Mouse (Mus musculus): ENCODE results near the gene Gsg1l.

DNA sequence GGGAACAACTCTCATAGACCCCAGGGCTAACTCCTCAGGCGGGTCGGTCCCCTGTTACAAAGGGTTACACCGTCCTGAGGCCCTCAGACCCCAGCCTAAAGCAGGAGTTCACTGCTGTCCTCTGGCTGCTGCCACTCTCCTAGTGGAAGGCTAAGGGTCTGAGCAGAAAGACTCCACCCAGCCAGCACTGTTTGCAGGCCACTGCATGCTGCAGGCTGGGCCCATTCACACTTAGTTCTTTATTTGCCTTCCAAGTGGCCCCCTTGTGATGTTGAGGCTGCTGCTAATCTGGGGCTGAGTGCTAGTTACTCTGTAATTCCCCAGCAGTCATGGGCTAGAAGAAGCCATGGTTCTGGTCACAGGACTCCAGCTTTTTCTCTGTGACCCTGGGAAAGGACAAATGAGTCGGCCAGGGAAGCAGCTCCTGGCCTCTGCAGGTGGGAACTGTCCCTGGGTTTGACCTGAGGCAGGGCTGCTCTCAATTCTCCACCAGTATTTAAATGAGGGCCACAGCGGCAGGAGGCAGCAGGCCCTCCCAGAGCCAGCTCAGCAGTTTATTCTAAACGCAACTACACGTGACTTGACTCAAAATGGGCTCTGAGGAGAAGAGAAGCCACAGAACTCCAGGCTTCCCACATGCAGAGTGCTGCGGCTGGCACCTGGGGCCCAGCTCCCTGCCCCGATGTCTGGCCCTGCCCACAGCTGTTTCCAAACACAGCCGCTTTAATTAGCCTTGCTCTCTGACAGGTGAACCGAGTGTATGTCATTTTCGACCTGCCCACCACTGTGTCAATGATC lies 210.6 kb downstream of the Gsg1l start:
- TF ChIP-seq CTCF (IDR thresholded peaks at IDR 0.05; ENCODE audit: control insufficient read depth, insufficient read depth, low read length) (no peak), POLR2A (IDR thresholded peaks at IDR 0.05; ENCODE audit: borderline replicate concordance, control insufficient read depth, low read depth, low read length) (no peak)
